Mouse (Mus musculus): ENCODE data around the gene Crispld2.

The Crispld2 gene

DNA sequence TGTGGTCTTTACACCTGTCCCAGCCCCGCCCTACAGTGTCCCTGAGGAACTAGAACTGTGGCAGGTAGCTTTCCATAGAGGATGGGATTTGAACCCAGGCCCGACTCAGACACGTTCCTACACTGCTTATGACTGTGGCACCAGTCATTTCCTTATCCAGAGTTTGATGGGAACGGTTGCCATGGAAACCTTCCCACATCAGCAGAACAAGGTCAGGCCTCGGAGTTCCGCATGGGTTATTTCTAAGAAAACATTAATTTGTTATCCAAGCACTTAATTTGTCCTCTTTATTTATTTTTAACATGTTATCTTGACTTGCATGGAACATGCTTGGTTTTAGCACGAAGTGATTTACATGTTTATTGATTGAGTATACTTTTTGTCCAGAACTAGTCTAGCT, 9.5 kb downstream of the Crispld2 start:
- peak; percentile 80 to 94 for DNase-seq

DNA sequence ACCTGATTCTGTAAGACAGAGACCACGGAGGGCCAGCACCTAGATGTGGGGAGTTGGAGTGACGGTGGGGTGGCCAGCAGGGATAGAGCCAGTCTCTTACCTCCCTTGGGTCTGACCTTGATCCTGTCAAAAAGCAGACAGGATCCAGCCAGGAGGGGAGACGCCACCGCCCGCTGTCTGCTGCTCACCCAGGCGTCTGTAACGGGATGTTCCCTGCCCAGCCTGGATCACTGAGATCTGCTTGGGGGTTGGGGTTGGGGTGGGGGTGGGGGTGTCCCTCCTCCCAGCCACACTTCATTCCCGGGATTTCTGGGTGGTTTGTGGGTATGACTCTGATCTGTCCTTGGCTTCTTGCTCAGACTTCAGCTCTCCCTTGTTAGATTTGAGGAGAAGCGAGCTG, 10.1 kb downstream of the Crispld2 start:
- peak; percentile 69 for DNase-seq

DNA sequence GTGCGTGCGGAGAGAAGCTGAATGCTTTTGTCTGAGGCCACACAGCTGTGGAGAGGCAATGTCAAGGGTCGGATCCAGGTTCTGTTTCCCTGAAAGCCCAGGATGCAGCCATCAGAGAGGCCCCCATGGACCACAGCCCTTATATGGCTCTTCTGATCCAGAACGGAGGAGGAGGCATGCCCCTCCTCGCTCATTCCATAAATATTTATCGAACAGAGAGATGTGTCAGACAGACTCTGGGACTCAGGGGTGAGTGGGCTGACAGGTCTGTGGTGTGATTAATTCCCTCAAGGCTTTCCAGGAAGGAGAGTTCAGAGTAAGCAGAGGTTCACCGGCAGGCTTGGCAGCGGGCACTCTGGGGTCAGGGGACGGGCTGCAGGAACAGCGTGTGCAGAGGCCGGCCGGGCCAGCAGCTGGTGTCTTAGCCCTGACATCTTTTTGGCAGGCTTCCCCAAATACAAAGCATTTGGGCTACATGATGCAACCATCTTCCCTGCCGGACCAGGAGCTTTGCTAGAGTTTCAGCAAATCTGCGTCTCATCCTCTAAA, 12.0 kb downstream of the Crispld2 start:
- peak; percentile 88 to 94 for DNase-seq

DNA sequence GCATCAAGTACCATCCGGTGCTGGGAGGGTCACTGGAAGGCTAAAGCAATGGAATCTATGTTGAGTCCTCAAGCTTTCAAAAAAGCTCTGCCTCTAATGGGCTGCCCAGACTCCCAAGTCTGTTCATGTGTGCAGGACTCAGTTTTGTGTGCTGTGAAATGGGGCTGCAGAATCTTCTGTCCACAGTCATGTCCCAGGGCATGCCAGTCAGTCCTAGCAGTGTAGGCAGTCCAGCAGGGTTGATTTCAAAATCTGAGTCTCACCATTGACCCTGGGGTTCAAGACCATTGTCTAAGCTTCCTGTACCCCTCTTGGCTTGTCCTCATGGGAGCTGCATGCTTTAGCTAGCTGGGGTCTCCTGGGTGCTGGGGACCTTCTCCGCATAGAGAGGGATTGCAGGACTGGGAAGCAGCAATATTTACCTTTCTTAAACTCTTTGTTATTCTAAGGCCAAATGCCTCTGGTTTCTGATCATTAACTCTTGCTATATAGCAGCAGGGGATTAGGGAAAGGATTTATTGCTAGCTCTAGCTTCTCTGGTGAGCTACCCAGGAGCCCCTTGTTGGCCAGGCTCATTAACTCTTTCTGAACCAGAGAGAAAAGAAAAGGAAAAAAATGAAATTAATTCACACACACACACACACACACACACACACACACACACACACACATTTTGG, 12.6 kb downstream of the Crispld2 start:
- no peak for DNase-seq

DNA sequence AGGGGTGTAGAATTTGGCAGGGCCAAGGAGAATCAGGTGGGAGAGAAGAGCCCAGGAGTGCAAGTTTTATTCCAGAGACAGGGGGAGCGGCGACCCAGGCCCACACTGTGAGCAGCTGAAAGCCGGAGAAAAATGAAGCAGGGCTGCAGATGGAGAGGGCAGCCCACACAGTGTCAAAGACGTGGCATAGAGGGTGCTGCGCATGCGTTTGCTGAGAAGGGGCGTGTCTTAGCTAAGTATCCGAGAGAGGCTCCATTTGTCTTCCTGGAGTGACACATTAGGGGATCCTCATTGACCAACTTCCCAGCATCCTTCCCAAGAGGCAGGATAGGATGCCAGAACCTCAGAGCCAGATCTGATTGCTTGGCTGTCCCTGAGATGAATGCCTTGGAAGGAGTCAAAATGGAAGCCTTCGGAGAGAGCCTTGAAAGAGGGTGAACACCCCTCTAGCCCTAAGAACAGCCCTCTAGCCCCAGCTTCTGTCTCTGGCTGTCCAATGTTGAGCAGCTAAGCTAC, 14.5 kb downstream of the Crispld2 start:
- DNase-seq = peak in 1 of 2 experiments; percentile 12

DNA sequence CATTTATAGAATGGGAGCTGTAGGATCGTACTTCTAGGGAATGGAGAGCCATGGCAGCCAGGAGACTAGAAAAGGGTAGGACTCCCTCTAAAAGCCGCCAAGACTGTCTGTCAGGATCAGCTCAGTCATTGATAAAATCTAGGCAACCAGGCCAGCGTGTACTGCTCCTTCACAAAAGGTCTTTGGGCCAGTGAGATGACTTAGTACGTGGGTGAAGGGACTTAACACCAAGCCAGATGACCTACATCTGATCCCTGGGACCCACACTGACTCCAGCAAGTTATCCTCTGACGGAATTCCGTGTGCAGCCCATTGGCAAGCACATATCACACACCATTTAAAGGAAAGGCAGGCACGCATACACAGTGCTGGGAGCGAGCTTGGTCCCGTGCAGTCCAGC, 14.9 kb downstream of the Crispld2 start:
- no peak for DNase-seq

DNA sequence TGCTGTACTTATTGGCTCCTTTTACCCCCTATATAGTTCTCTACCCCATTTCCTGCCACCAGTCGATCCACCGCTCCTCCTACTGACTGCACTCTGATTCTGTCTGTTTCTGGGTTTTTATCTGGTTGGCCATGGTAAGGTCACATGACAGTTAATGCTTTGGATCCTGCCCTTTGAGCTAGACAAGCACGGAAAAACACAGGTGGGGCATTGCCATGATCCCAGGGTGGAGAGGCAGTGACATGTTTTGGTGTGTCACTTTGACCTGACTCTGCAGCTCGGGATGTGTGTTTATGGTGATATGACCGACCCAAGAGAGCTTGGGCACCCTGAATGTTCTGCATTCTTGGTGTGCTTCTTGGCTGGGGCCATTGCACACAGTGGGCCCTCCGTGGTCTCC, 17.0 kb downstream of the Crispld2 start:
- no peak for DNase-seq

DNA sequence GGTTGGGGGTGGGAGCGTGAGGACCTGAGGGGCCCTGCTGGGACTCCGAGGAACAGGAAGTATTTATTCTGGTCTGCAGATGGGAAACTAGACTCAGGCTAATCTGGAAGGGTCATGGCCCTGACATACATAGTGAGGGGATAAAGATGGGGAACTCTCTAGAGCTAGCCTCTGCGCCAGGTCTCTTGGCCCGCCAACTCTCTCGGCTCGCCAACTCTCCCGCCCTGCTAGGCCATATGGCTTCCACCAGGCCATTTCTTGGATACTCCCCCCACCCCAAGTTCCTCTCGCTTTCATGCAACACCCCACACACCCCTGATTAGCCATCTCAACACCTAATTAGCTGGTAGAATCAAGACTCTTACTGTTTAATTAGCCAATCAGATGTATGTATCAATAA, 20.3 kb downstream of the Crispld2 start:
- DNase-seq = no peak

DNA sequence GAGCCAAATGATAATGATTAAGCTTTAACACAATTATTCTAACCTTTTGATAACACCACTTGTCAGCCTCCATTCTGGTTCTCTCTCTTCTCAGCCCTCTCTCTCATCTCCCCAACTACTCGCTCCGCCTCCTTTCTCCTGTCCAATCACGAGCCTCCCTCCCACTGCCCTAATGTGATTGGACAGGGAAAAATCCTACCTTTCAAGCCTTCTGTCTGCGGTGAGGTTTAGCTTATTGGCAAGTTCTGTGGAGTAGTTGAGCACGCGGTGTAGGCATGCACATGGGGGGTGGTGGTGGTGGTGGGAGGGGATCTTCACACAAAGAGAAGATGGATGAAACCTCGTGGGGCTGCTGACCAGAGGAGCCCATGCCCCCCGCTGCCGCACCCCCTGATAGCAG, 20.7 kb downstream of the Crispld2 start:
- DNase-seq = peak in 1 of 2 experiments; percentile 14

DNA sequence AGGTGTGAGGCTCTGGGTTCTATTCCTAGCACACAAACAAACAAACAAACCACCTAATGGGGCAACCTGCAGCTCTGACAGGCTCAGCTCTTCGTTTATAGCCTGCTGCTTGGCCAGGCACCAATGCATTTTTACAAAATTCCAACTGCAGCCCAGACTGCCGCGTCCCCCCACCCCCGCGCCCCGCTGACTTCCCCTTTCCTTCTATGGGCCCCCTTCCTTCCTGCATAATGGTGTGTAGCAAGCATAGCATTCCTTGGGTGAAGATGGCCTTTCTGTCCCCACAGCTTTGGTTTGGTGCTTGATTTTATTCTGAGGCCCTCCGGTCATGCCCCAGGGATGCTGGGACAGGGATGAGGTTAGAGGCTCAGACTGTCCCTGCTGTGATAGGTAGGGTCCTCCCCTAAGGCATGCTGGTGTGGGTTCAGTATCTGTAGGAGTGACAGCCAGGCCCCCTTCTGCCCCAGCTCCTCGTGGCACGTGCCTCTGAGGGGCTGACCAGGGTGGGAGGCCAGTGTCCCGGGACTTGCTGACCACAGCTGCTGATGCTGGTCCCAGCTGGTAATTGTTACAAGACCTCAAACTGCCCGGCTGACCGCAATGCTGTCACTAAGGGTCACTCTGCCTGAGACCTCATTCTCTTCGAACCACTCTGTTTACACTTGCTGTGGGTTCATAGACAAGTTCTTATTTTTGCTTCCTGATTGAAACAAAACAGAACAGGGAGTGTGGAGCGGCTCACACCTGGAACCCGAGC, 22.2 kb downstream of the Crispld2 start:
- peak; percentile 42 to 54 for DNase-seq

DNA sequence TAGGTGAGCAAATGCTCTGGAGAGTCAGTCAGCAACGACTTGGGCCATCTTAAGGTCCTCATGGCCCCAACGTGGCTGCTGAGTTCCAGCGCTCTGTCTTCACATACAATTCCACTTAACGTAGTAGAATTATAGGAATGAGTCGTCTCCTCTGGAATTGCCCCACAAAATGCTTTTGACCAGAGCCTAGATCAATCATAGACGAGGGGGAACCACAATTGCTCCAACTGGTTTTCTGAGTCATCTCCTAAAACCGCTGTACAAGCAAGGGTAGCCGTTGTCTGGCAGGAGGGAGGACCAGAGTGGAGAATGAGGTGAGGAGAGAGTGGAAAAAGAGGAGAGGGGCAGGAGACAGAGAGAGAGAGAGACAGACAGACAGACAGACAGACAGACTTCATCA, 23.7 kb downstream of the Crispld2 start:
- no peak for DNase-seq

DNA sequence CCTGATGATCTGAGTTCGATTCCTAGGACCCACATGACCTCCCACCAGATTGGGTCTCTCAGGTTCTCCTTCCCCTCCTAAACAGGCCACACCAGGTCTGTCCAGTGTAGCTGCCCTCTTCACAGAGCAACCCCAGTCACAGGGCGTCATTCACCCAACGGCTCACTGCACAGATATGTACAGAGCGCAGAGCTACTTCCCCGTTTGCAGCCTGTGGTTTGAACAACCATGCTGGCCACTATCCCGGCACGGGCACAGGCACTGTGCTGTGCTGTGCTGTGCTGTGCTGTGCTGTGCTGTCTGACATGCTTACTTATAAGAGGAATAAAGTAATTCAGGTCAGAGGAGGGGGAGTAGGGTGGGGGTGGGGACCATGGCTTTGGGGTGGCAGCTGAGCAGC, 24.2 kb downstream of the Crispld2 start:
- DNase-seq = no peak

DNA sequence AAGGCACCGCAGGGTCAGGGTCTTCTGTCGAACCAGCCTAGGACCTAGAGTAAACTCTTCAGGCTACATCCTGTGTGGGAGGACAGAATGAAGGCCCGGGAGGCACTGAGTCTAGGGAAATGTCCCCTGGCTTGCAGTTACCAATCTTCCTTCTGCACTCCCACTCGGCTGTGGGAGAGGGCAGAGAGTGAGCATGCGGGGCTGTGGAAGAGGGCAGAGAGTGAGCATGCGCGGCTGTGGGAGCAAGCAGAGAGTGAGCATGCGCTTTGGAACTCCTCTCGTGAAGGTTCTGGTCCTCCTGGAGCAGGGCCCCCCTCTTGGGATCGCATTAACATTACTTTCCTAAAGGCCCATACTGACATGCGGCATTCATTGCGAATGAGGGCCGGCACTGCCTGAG, 25.1 kb downstream of the Crispld2 start:
- no peak for DNase-seq

DNA sequence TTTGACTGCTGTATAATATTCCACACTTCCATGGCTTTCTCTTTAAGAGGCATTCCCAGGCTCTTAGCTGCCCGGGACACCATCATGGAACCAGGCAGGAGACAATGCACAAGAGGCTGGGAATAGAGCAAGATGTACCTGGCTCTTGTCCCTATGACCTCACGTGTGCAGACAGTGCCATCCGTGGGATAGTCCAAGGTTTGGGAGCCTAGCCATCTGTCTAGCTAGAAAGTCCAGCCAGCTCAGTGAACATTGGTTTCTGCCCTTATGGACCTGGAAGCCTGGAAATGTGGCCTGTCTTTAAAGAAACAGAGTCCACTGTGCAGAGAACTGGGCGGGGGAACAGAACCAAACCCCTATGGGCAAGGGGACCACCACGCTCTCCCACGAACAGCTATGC, 25.5 kb downstream of the Crispld2 start:
- peak; percentile 72 to 80 for DNase-seq

DNA sequence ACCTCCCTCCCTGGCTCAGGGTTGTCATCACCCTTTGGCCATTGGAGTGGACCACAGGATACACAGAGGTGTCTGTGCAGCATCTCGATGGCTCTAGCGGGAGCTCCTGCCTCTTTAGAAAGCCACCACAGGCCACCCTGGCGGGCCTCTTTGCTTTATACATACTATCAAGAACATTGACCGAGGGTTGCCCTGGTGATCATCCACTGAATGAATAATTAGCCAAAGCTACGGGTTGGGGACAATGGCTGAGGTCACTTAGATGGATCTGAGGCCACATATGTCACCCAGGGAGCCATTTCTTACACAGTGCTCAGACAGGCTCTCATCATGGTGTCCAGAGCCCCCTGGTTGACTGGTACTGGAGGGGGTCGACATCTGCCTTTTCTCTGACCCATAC, 26.1 kb downstream of the Crispld2 start:
- peak in 1 of 2 experiments; percentile 24 for DNase-seq

DNA sequence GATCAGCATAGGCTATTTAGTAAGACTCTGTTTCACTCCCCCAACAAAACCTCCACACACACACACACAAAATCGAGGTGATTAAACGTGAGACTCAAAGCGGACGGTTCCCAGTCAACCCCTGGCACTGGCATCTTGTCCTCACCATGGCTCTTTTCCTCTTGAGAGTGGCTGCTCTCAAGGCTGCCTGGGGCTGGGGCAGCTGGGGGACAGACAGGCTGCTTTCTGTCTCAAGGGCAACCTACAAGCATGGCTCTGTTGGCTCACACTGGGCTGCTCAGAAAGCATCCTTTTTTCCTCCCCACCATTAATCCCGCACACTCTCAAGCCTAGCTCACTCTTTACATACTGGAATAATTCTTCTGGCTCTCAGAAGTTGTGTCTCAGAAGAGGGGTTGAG, 27.1 kb downstream of the Crispld2 start:
- DNase-seq = no peak

DNA sequence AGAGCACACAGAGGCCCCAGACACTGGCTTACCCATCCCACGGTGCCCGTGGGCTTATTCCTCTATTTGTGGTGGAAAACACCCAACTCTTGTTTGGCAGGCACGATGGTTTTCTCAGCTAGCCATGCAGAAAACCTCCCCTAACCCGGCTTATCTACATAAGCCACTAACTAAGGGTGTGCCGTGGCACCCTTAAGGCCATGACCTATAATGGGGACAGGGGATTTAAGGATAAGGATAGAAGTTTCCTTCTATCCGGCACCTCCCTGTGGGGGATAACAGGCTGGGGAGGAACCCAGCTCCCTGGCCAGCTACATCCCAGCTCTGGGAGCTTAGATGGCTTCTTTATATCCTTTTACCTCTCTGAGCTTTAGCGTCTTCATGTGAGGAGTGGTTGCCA, 28.1 kb downstream of the Crispld2 start:
- no peak for DNase-seq

DNA sequence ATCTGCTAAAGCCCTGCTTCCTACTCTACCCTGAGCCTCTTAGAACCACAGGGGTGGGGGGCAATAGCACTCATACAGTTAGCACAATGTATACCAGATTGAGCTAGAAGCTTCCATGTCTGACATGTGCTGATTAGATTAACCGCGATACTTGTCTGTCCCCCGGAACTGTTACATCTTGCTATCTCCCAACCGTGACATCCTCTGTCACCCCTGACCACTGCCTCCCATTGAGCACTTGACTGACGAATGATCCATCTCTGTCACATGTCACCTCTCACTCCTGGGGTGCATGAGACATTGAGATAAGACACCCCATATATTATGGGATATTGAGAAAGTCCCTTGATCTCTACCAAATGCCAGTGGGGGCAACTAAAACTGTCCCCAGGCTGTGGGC, 34.0 kb downstream of the Crispld2 start:
- no peak for DNase-seq

DNA sequence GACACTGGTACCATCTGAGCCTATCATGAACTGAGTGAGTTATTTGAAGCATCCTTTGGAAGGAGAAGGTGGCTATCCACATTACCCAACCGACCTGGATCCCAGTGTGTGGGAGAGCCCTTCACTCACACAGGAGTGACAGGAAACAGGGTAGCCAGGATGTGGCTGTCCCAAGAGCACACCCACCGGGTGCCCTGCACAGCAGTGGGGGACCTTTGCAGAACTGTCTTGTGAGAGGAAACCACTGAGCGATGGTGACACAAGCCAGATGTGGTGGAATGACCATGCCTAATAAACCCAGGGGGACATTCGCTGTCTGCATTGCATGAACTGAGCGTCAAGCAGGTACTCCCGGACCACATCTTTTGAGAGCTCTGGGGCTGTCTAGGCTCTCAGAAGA, 34.8 kb downstream of the Crispld2 start:
- no peak for DNase-seq

DNA sequence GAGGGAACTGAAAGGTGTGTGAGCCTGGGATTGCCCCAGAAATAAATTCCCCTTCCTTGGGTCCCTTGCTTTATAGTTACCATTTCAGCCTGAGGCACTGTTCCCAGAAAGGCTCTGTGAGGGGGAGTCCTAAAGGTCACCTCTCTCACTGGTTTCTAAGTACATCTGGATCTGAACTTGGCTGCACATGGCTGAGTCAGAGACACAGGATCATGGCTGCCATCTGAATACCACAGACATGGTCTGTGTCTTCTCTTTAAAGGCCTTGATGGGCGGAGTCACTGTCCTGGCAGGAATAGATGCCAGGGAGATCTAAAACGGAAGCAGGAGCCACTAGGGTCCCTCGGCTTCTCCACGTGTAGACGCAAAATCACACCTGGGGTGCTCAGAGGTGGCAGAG, 38.2 kb downstream of the Crispld2 start:
- DNase-seq = no peak

DNA sequence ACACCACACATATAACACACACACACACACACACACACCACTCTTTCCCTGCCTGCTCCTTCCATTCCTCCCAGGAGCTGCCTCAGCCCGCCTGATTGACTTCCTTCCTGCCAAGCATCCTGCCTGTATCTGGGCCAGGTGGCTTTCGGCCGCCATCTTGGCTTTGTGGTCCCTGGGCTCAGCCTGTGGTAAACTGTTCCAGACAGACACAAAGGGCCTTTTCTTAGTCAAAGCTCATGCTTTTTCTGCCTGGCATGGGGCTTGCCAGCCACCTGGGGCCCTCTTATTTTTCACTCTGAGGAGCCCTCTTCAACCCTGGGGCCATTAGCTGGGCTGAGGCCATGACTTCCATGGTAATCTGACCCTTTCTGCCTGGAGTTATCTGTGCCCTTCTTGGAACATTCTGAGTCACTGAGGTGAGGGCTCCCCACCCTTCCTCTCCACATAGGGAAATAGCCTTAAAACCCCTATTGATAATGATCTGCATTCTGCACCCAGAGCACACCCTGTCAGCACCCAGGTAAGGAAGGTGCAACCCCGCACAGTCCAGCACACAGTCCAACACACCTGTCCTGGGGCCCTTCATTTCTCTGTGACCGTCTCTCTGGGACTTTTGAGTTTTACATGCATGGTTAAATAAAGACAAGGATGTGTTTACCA, 40.4 kb downstream of the Crispld2 start:
- no peak for DNase-seq

DNA sequence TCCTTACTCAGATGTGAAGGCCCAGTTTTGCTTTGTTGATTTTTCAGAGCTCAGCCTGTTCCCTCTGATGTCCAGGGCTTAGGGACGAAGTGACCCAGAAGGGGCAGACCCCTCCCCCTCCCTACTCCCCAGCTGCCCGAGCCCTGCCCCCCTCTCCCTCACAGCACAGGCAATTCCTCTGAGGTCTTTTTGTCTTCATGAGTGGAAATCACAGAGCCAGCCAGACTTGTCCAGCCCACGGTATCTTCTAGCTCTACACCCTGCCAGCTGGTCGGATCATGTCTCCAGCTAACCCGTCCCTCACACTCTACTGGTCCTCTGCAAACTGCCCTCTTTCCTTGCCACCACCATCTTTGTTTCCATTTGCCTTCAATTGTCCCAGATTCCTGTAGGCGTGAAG, 42.2 kb downstream of the Crispld2 start:
- no peak for DNase-seq

DNA sequence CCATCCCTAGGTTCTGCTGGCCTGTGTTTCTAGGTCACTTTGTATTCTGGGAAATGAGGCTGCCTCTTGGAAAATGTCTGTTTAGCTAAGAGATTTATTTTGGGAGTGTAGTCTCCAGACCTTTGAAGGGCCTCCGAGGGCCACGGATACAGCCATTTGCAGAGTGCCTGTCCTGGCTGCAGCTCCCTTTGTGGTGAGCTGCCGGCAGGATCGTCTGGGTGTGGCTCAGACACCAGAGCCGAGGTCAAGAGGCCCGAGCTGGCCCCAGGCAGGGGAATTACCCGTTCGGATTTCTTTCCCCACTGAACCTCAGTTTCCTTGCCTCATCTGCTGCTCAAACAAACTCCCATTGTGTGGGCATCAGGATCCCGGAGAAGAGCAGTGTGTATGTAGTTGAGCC, 43.9 kb downstream of the Crispld2 start:
- DNase-seq = no peak

DNA sequence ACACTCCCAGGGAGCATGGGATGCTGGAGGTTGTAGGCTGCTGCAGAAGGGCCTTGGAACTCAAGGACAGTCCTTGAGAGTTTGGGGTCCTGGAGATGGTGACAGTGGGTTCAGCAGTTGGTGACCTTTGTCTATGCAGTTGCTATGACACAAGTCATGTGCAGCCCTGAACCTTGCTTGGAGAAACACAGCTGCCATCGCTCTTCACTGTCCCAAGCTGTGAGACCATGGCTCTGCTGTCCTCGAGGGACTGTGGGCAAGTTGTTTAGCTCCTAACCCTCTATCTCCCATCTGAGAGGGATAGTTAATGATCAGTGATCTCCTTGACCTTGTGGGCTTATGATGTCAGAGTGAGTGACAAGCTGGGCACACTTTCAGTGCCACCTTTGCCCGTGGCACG, 44.3 kb downstream of the Crispld2 start:
- no peak for DNase-seq

Data from kidney, postnatal 36 days (tissue).